Mouse (Mus musculus) myocyte (in vitro differentiated cells): ENCODE results near the gene Mepce. TPM values are rescaled to one million over a fixed set of nuclear protein-coding genes. Genes with fewer than 3 reads are reported as not detected.

ENCODE experiments used
- H3K27me3 ChIP-seq: one replicate; pipeline ENCODE4 v1.6.1; 2011; ENCODE audit not compliant: control insufficient read depth, insufficient read depth, insufficient read length
- H3K36me3 ChIP-seq: one replicate; pipeline ENCODE4 v1.6.1; 2011; ENCODE audit not compliant: control insufficient read depth, insufficient read depth
- H3K4me2 ChIP-seq: one replicate; pipeline ENCODE4 v1.6.1; 2011; ENCODE audit warnings: low read depth, control low read depth
- H3K4me3 ChIP-seq: one replicate; pipeline ENCODE4 v1.5.1; 2011; ENCODE audit warnings: mild to moderate bottlenecking, control low read depth, moderate library complexity
- H3K79me2 ChIP-seq: one replicate; pipeline ENCODE4 v1.6.1; 2011; ENCODE audit not compliant: control insufficient read depth, insufficient read depth
- H3ac ChIP-seq: one replicate; pipeline ENCODE4 v1.6.1; 2011; ENCODE audit not compliant: control insufficient read depth, insufficient read length
- CEBPB ChIP-seq: IDR thresholded peaks from 2 replicates; pipeline ENCODE4 v1.6.1; 2011; ENCODE audit warnings: mild to moderate bottlenecking, moderate library complexity; ENCODE audit not compliant: poor library complexity, insufficient read depth, severe bottlenecking
- E2F4 ChIP-seq: IDR thresholded peaks from one replicate; pipeline ENCODE4 v1.6.1; 2011; ENCODE audit warnings: mild to moderate bottlenecking, control low read depth, moderate library complexity; ENCODE audit not compliant: insufficient read depth
- MAX ChIP-seq: IDR thresholded peaks from one replicate; pipeline ENCODE4 v1.6.1; 2011; ENCODE audit warnings: low read depth, mild to moderate bottlenecking, control low read depth
- MYOD1 ChIP-seq, 3 experiments: IDR thresholded peaks; one replicate each; pipeline ENCODE4 v1.6.1; 2011; ENCODE audit warnings: control low read depth in 2 of 3, low read depth in 2 of 3, mild to moderate bottlenecking in 2 of 3, moderate library complexity in 1 of 3; ENCODE audit not compliant: insufficient read length in 2 of 3, control insufficient read depth in 1 of 3
- MYOG ChIP-seq, 3 experiments: IDR thresholded peaks; one replicate each; pipeline ENCODE4 v1.6.1; 2011; ENCODE audit warnings: control low read depth in 2 of 3, low read depth in 2 of 3, mild to moderate bottlenecking in 2 of 3; ENCODE audit not compliant: insufficient read length in 2 of 3, control insufficient read depth in 1 of 3, insufficient read depth in 1 of 3
- POLR2A ChIP-seq: IDR thresholded peaks from one replicate; pipeline ENCODE4 v1.6.1; 2011; ENCODE audit warnings: low read depth, mild to moderate bottlenecking, control low read depth, moderate library complexity; ENCODE audit not compliant: insufficient read length
- POLR2AphosphoS2 ChIP-seq: IDR thresholded peaks from one replicate; pipeline ENCODE4 v1.6.1; 2011; ENCODE audit warnings: low read depth, control low read depth; ENCODE audit not compliant: insufficient read length
- REST ChIP-seq: IDR thresholded peaks from one replicate; pipeline ENCODE4 v1.6.1; 2011; ENCODE audit warnings: mild to moderate bottlenecking, control low read depth, moderate library complexity; ENCODE audit not compliant: insufficient read depth, insufficient read length
- SRF ChIP-seq: IDR thresholded peaks from one replicate; pipeline ENCODE4 v1.6.1; 2011; ENCODE audit warnings: low read depth; ENCODE audit not compliant: control insufficient read depth, insufficient read length
- TCF12 ChIP-seq: IDR thresholded peaks from one replicate; pipeline ENCODE4 v1.6.1; 2011; ENCODE audit warnings: mild to moderate bottlenecking, control low read depth; ENCODE audit not compliant: poor library complexity, insufficient read depth, severe bottlenecking
- TCF3 ChIP-seq: IDR thresholded peaks from one replicate; pipeline ENCODE4 v1.6.1; 2011; ENCODE audit warnings: low read depth, control low read depth; ENCODE audit not compliant: insufficient read length
- USF1 ChIP-seq: IDR thresholded peaks from one replicate; pipeline ENCODE4 v1.6.1; 2011; ENCODE audit warnings: low read depth, mild to moderate bottlenecking, control low read depth, moderate library complexity
- polyA plus RNA-seq: library from polyadenylated mRNA; unstranded; fragments of >200 nt; fragmentation: generic; extraction: Trizol; gene quantifications from one replicate; pipeline ENCODE4 v1.2.1, GENCODE M21; 2012; ENCODE audit warnings: missing spikeins

The Mepce gene
- polyA plus RNA-seq, 1 experiment: 34.4 TPM

- H3K4me3 ChIP-seq: no peak overlapping the region
- H3K36me3 ChIP-seq: no peaks in the 10 kb centered on the region
- H3K4me2 ChIP-seq: no peak overlapping the region
- no peaks in the 10 kb centered on the region for H3K27me3 ChIP-seq
- H3ac ChIP-seq: no peak overlapping the region
- TF ChIP-seq POLR2AphosphoS2 (no peak), MYOG (IDR thresholded peaks at IDR 0.05; ENCODE audit: control insufficient read depth in 1 of 3, insufficient read depth in 1 of 3, insufficient read length in 2 of 3, low read depth in 2 of 3) (no peak), E2F4 (no peak), POLR2A (no peak), SRF (no peak), REST (no peak), TCF3 (no peak), TCF12 (no peak), MYOD1 (IDR thresholded peaks at IDR 0.05; ENCODE audit: control insufficient read depth in 1 of 3, insufficient read length in 2 of 3, low read depth in 2 of 3) (no peak), CEBPB (no peak), USF1 (no peak), MAX (no peak)
- H3K79me2 ChIP-seq: peaks cover 25% of the 10 kb centered on the region
Observed at GRCm38 (mm10) chr5:137744197-137744596, 43.3 kb downstream of the Mepce start.

DNA sequence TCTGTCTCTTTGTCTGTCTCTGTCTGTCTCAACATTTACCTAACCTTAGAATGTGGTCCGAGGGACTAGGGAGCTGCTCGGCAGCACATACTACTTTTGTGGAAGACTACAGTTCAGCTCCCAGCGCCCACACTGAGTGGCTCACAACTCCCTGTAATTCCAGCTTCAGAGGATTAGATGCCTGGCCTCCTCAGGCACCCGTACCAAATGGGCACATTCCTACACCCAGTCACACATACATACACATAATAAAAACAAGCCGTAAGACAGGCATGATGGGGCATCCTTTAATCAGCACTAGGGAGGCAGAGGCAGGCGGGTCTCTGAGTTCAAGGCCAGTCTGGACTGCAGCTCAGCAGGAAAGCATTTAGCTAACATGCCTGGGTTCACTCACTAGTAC is 44.6 kb downstream of the Mepce start:
- TF ChIP-seq TCF12 (no peak), REST (no peak), CEBPB (no peak), MYOD1 (IDR thresholded peaks at IDR 0.05; ENCODE audit: control insufficient read depth in 1 of 3, insufficient read length in 2 of 3, low read depth in 2 of 3) (no peak), POLR2A (no peak), POLR2AphosphoS2 (no peak), TCF3 (no peak), SRF (no peak), MYOG (IDR thresholded peaks at IDR 0.05; ENCODE audit: control insufficient read depth in 1 of 3, insufficient read depth in 1 of 3, insufficient read length in 2 of 3, low read depth in 2 of 3) (no peak), MAX (no peak), USF1 (no peak), E2F4 (no peak)
- Histone ChIP-seq H3K36me3 (no peaks in the 10 kb centered on the region), H3K27me3 (no peaks in the 10 kb centered on the region), H3K79me2 (peaks cover 16% of the 10 kb centered on the region), H3K4me3 (no peak overlapping the region), H3ac (no peak overlapping the region), H3K4me2 (no peak overlapping the region)

DNA sequence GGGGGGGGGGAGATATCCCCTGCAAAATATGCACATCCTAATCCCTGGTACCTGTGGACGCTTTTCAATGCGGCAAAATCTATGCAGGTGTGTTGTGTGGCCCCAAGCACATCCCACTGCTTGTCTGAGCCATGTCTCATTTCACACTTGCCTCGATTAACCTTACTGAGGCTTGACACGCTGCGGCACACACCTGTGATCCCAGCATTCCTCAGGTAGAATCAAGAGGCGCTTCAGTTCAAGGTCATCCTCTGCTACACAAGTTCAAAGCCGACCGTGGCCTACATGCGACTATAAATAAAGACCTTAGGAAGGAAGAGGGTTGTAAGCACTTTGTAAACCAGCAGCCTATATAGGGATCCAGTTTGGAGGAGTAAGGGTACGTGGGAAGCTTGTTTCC is 45.4 kb downstream of the Mepce start:
- TF ChIP-seq POLR2A (no peak), POLR2AphosphoS2 (no peak), MYOG (IDR thresholded peaks at IDR 0.05; ENCODE audit: control insufficient read depth in 1 of 3, insufficient read depth in 1 of 3, insufficient read length in 2 of 3, low read depth in 2 of 3) (no peak), CEBPB (no peak), TCF3 (no peak), USF1 (no peak), REST (no peak), TCF12 (no peak), SRF (no peak), MAX (no peak), E2F4 (no peak), MYOD1 (IDR thresholded peaks at IDR 0.05; ENCODE audit: control insufficient read depth in 1 of 3, insufficient read length in 2 of 3, low read depth in 2 of 3) (no peak)
- Histone ChIP-seq H3K27me3 (no peaks in the 10 kb centered on the region), H3K79me2 (peaks cover 8% of the 10 kb centered on the region), H3ac (no peak overlapping the region), H3K4me3 (peak overlapping the region; percentile 25), H3K36me3 (no peaks in the 10 kb centered on the region), H3K4me2 (no peak overlapping the region)

- H3ac ChIP-seq: peak within 1 kb of the TSS; percentile 16
- H3K79me2 ChIP-seq: peaks cover under 1% of the 10 kb centered on the region
- no peaks in the 10 kb centered on the region for H3K27me3 ChIP-seq
- TF ChIP-seq CEBPB (no peak), POLR2A (peak; percentile 58), POLR2AphosphoS2 (peak; percentile 44), TCF12 (no peak), TCF3 (no peak), REST (no peak), MYOG (IDR thresholded peaks at IDR 0.05; ENCODE audit: control insufficient read depth in 1 of 3, insufficient read depth in 1 of 3, insufficient read length in 2 of 3, low read depth in 2 of 3) (no peak), SRF (no peak), E2F4 (no peak), MYOD1 (IDR thresholded peaks at IDR 0.05; ENCODE audit: control insufficient read depth in 1 of 3, insufficient read length in 2 of 3, low read depth in 2 of 3) (no peak)
- peak within 1 kb of the TSS; percentile 25 for H3K4me3 ChIP-seq
- H3K36me3 ChIP-seq: no peaks in the 10 kb centered on the region
- peak within 1 kb of the TSS; percentile 67 for H3K4me2 ChIP-seq
Observed at GRCm38 (mm10) chr5:137741023-137741931, 46.2 kb downstream of the Mepce start, which contains the start of gene Nyap1. TSS of gene Nyap1 (minus strand) at chr5:137741607.
